Mouse (Mus musculus): Measurements from ENCODE around the gene Bend5. TPM values are rescaled to one million over a fixed set of nuclear protein-coding genes. Genes with fewer than 3 reads are reported as not detected.

Gene Bend5
- total and polyA plus RNA-seq, 3 experiments, result 15.6 to 21.8 (median 19.3) TPM

DNA sequence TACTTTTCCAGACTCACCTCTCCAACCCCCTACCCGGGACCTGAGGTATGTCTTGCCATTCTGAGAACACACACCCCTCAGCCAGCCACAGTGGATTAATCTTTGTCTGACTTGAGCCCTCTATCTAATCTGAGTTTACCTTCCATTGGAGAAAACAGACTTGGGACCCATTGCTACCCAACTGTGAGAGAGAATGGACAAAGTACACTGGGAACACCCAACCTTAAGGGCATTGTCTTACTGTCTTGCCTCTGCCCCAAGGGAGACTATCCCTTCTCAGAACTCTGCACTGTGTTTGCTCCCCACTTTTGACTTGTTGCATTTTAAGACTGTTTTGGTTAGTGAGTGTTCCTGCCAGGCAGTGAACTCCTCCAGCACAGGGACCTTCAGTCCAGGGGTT is 4.7 kb downstream of the Bend5 start:
- H3K27me3 ChIP-seq (replicated peaks), result peaks cover 5% of the 10 kb centered on the region
- H3K4me1 ChIP-seq (ENCODE audit: control insufficient read depth in 1 of 2, insufficient read depth in 2 of 2), result peaks cover 30 to 81% of the 10 kb centered on the region in 2 experiments
- no peak overlapping the region; the same call in 1 of the 2 replicates for H3K27ac ChIP-seq (ENCODE audit: insufficient read depth, low read depth)
- peaks cover 0 to 15% of the 10 kb centered on the region in 2 experiments for H3K36me3 ChIP-seq (replicated peaks in 1 of 2; ENCODE audit: control insufficient read depth in 1 of 2, insufficient read depth in 1 of 2, low read length in 1 of 2)
- H3K9ac ChIP-seq (ENCODE audit: insufficient read depth, low read depth), result no peak overlapping the region; the same call in 1 of the 2 replicates
- in situ Hi-C loops (cut with MboI; ENCODE audit: low pct_ligation_motif_present, low pct_unique_long_range_greater_than_20kb, low sequenced_read_pairs), result no loop called here
- H3K4me3 ChIP-seq (replicated peaks in 1 of 3; ENCODE audit: low read depth in 2 of 3, low read length in 2 of 3, poor library complexity in 1 of 3), result no peak overlapping the region
- DNase-seq (ENCODE audit: extremely low read depth), result no peak
- dilution Hi-C loops (cut with MboI; ENCODE audit: extremely low pct_ligation_motif_present, extremely low pct_unique_long_range_greater_than_20kb, low sequenced_read_pairs), result no loop called here
- peaks cover 70% of the 10 kb centered on the region for H3K79me2 ChIP-seq (replicated peaks; ENCODE audit: control insufficient read depth, extremely low read depth, insufficient read depth, poor library complexity, severe bottlenecking)
- 0 out of 2 replicates have a peak overlapping the region, but pooled peaks have one; percentile 41 for H3K4me2 ChIP-seq (ENCODE audit: insufficient read depth, low read depth, poor library complexity, severe bottlenecking)
- H3K9me3 ChIP-seq (replicated peaks; ENCODE audit: low read length), result no peaks in the 10 kb centered on the region
- no peak for TF ChIP-seq CHD1 (IDR thresholded peaks at IDR 0.05; ENCODE audit: low read depth, low read length)
- no peak for TF ChIP-seq PAX5 (IDR thresholded peaks at IDR 0.05; ENCODE audit: low read length)
- no peak for TF ChIP-seq KAT2A (IDR thresholded peaks at IDR 0.05; ENCODE audit: insufficient replicate concordance, low read length)
- TF ChIP-seq NELFE (IDR thresholded peaks at IDR 0.05; ENCODE audit: low read depth, low read length), result no peak
- no peak for TF ChIP-seq POLR2AphosphoS2 (IDR thresholded peaks at IDR 0.05; ENCODE audit: low read depth, low read length)
- no peak for TF ChIP-seq ZNF384 (IDR thresholded peaks at IDR 0.05; ENCODE audit: low read depth, low read length)
- no peak for TF ChIP-seq ELF1 (IDR thresholded peaks at IDR 0.05; ENCODE audit: low read depth, low read length)
- TF ChIP-seq EP300 (IDR thresholded peaks at IDR 0.05; ENCODE audit: low read length), result no peak
- no peak for TF ChIP-seq USF2 (conservative IDR thresholded peaks at IDR 0.05; ENCODE audit: low read depth, low read length)
- no peak for TF ChIP-seq JUND (conservative IDR thresholded peaks at IDR 0.05; ENCODE audit: low read depth, low read length)
- no peak for TF ChIP-seq ETS1 (conservative IDR thresholded peaks at IDR 0.05; ENCODE audit: low read depth, low read length)

DNA sequence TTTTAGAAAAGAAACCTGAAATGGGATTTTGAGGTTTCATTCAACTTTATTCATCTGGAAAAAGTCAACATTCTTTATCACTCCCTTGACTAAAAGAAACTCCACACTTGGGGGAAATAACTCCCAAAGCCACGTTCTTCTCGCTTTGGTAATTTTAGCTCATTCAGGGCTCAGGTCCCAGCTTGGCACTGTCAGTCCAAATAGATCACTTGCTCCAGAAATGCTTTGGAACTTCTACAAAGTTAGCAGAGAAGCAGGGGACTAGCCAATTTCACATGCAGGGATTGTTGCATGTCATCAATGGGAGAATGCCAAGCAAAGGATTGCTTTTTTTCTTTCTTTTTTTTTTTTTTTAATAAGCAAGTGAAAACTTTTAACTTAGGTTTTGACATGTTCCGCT is 5.2 kb downstream of the Bend5 start:
- in situ Hi-C loops (cut with MboI; ENCODE audit: low pct_ligation_motif_present, low pct_unique_long_range_greater_than_20kb, low sequenced_read_pairs), result no loop called here
- H3K27ac ChIP-seq (ENCODE audit: insufficient read depth, low read depth), result no peak overlapping the region

DNA sequence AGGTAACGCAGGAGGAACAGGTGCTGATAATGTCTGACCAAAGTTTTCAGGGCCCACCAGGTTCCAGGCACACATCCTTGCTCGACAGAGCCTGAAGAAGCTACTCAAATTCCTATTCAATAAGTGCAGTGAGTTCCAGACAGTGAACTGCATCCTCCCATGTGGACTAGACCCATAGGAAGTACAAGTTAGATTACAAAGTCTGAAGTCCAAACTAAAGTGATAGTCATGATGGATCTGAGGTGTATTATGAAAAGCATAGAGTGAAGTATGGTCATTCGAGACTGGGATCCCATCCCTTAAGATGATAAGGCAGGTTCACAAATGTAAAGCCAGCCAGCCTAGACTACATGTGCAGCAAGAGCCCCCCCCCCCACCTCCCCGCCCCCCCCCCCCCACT is 6.1 kb downstream of the Bend5 start:
- Histone ChIP-seq H3K79me2 (replicated peaks; ENCODE audit: control insufficient read depth, extremely low read depth, insufficient read depth, poor library complexity, severe bottlenecking) (peaks cover 62% of the 10 kb centered on the region), H3K36me3 (replicated peaks in 1 of 2; ENCODE audit: control insufficient read depth in 1 of 2, insufficient read depth in 1 of 2, low read length in 1 of 2) (peaks cover 0 to 22% of the 10 kb centered on the region in 2 experiments), H3K9ac (ENCODE audit: insufficient read depth, low read depth) (no peak overlapping the region; the same call in 1 of the 2 replicates), H3K4me3 (replicated peaks in 1 of 3; ENCODE audit: low read depth in 2 of 3, low read length in 2 of 3, poor library complexity in 1 of 3) (no peak overlapping the region), H3K4me1 (ENCODE audit: control insufficient read depth in 1 of 2, insufficient read depth in 2 of 2) (peaks cover 38 to 83% of the 10 kb centered on the region in 2 experiments), H3K27me3 (replicated peaks) (peaks cover 3% of the 10 kb centered on the region), H3K9me3 (replicated peaks; ENCODE audit: low read length) (no peaks in the 10 kb centered on the region), H3K27ac (ENCODE audit: insufficient read depth, low read depth) (peak overlapping the region; percentile 44; the same call in 1 of the 2 replicates), H3K4me2 (ENCODE audit: insufficient read depth, low read depth, poor library complexity, severe bottlenecking) (peak overlapping the region; percentile 95)
- no peak for DNase-seq (ENCODE audit: extremely low read depth)
- in situ Hi-C loops (cut with MboI; ENCODE audit: low pct_ligation_motif_present, low pct_unique_long_range_greater_than_20kb, low sequenced_read_pairs), result no loop called here
- dilution Hi-C loops (cut with MboI; ENCODE audit: extremely low pct_ligation_motif_present, extremely low pct_unique_long_range_greater_than_20kb, low sequenced_read_pairs), result no loop called here
- no peak for TF ChIP-seq RAD21 (IDR thresholded peaks at IDR 0.05; ENCODE audit: low read depth, low read length)
- TF ChIP-seq GABPA (IDR thresholded peaks at IDR 0.05; ENCODE audit: insufficient replicate concordance, low read depth, low read length), result no peak
- no peak for TF ChIP-seq E2F4 (IDR thresholded peaks at IDR 0.05; ENCODE audit: insufficient replicate concordance, low read depth, low read length)
- TF ChIP-seq UBTF (IDR thresholded peaks at IDR 0.05; ENCODE audit: low read depth, low read length), result no peak
- TF ChIP-seq ELF1 (IDR thresholded peaks at IDR 0.05; ENCODE audit: low read depth, low read length), result no peak
- TF ChIP-seq MAFK (IDR thresholded peaks at IDR 0.05; ENCODE audit: insufficient replicate concordance, low read length), result no peak
- no peak for TF ChIP-seq PAX5 (IDR thresholded peaks at IDR 0.05; ENCODE audit: low read length)
- TF ChIP-seq CTCF (conservative IDR thresholded peaks at IDR 0.05 in 1 of 2, IDR thresholded peaks at IDR 0.05 in 1 of 2; ENCODE audit: low read depth in 2 of 2, low read length in 2 of 2), result no peak
- no peak for TF ChIP-seq JUN (IDR thresholded peaks at IDR 0.05; ENCODE audit: insufficient read depth, low read depth, low read length)
- no peak for TF ChIP-seq MYC (IDR thresholded peaks at IDR 0.05; ENCODE audit: low read depth, low read length)
- no peak for TF ChIP-seq MAZ (IDR thresholded peaks at IDR 0.05; ENCODE audit: low read depth, low read length)
- TF ChIP-seq MAX (IDR thresholded peaks at IDR 0.05; ENCODE audit: low read length), result no peak
- no peak for TF ChIP-seq MEF2A (IDR thresholded peaks at IDR 0.05; ENCODE audit: borderline replicate concordance, low read depth, low read length)
- no peak for TF ChIP-seq EP300 (IDR thresholded peaks at IDR 0.05; ENCODE audit: low read length)
- TF ChIP-seq CHD2 (IDR thresholded peaks at IDR 0.05; ENCODE audit: low read length), result no peak
- TF ChIP-seq MXI1 (IDR thresholded peaks at IDR 0.05; ENCODE audit: low read depth, low read length), result no peak

More for the DNA sequence above, 5.2 kb downstream of the Bend5 start:
- no peak overlapping the region for H3K9ac ChIP-seq (ENCODE audit: insufficient read depth, low read depth)
- no peak overlapping the region for H3K4me3 ChIP-seq (replicated peaks in 1 of 3; ENCODE audit: low read depth in 2 of 3, low read length in 2 of 3, poor library complexity in 1 of 3)
- DNase-seq (ENCODE audit: extremely low read depth), result no peak
- peaks cover 3% of the 10 kb centered on the region for H3K27me3 ChIP-seq (replicated peaks)
- H3K4me1 ChIP-seq (ENCODE audit: control insufficient read depth in 1 of 2, insufficient read depth in 2 of 2), result peaks cover 33 to 83% of the 10 kb centered on the region in 2 experiments
- H3K9me3 ChIP-seq (replicated peaks; ENCODE audit: low read length), result no peaks in the 10 kb centered on the region
- TF ChIP-seq IRF4 (IDR thresholded peaks at IDR 0.05; ENCODE audit: low read depth, low read length) (no peak), EP300 (IDR thresholded peaks at IDR 0.05; ENCODE audit: low read length) (no peak), ZNF384 (IDR thresholded peaks at IDR 0.05; ENCODE audit: low read depth, low read length) (no peak), UBTF (IDR thresholded peaks at IDR 0.05; ENCODE audit: low read depth, low read length) (no peak), MXI1 (IDR thresholded peaks at IDR 0.05; ENCODE audit: low read depth, low read length) (no peak), E2F4 (IDR thresholded peaks at IDR 0.05; ENCODE audit: insufficient replicate concordance, low read depth, low read length) (no peak)
- peaks cover 0 to 18% of the 10 kb centered on the region in 2 experiments for H3K36me3 ChIP-seq (replicated peaks in 1 of 2; ENCODE audit: control insufficient read depth in 1 of 2, insufficient read depth in 1 of 2, low read length in 1 of 2)
- dilution Hi-C loops (cut with MboI; ENCODE audit: extremely low pct_ligation_motif_present, extremely low pct_unique_long_range_greater_than_20kb, low sequenced_read_pairs), result no loop called here
- peaks cover 68% of the 10 kb centered on the region for H3K79me2 ChIP-seq (replicated peaks; ENCODE audit: control insufficient read depth, extremely low read depth, insufficient read depth, poor library complexity, severe bottlenecking)
- H3K4me2 ChIP-seq (ENCODE audit: insufficient read depth, low read depth, poor library complexity, severe bottlenecking), result 0 out of 2 replicates have a peak overlapping the region, but pooled peaks have one; percentile 14

All from CH12.LX (cell line).